Mouse (Mus musculus): ENCODE results near the gene Zmynd15.

Zmynd15 gene

DNA sequence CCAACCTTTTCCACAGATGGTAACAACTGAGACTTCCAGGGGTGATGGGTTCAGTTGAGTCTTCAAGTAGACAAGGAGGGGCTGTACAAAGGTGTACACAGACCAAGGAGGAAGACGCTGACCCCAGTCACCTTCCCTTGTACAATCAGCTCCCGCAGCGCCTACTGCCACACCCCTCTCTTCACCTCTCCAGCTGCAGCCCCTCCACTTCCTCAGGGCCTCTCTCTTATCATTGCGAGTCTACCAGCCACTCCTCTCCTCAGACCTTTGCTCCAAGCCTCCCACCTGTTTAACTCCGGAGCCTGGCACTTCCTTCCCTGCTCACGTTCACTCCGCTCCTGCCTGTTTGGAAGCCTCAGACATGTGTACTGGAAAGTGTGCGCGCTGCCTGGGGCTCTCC lies 45.7 kb downstream of the Zmynd15 start, which contains the start of gene Tm4sf5:
Gene Tm4sf5 (plus strand): TSS at position 275 of the 400 bp plus-strand sequence.
- DNase-seq (ENCODE audit: low spot score in 2 of 2): no peak

DNA sequence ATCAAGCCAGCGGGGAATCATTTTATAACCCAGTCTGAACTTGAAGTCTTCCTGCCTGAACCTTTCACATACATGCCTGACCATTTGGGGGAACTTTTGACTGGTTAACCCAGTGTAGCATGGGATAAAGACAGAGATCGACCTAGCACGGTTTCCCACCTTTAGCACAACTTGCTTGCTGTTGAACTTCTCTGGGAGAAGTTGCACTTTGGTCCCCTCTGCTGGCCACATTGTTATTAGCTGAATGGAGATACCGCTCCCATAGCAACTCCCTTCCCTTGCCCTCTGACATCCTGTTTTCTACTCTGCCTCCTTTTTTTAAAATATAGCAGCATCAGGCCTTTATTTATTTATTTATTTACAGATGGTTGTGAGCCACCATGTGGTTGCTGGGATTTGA lies 47.2 kb downstream of the Zmynd15 start:
- peak; percentile 68 to 82 for DNase-seq (ENCODE audit: low spot score in 2 of 2)

DNA sequence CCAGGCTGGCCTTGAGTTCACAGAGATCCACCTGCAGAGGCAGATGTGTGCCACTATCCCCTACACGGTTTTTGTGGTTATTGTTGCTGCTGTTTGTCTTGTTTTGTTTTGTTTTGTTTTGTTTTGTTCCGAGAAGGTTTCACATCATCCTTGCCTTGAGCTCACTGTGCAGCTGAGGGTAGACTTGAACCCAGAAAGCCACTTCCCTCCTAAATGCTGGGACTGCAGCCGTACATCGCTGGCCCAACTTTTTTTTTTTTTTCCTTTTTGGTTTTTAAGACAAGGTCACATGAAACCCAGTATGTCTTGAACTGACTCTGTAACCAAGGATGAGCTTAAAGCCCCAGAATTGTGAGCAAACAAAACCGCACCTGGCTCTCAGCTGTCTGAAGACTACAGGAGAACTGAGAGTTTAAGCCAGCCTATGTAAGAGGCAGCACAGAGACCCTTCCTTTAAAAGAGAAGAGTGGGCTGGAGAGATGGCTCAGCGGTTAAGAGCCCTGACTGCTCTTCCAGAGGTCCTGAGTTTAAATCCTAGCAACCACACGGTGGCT lies 47.8 kb downstream of the Zmynd15 start:
- DNase-seq (ENCODE audit: low spot score in 2 of 2): no peak

DNA sequence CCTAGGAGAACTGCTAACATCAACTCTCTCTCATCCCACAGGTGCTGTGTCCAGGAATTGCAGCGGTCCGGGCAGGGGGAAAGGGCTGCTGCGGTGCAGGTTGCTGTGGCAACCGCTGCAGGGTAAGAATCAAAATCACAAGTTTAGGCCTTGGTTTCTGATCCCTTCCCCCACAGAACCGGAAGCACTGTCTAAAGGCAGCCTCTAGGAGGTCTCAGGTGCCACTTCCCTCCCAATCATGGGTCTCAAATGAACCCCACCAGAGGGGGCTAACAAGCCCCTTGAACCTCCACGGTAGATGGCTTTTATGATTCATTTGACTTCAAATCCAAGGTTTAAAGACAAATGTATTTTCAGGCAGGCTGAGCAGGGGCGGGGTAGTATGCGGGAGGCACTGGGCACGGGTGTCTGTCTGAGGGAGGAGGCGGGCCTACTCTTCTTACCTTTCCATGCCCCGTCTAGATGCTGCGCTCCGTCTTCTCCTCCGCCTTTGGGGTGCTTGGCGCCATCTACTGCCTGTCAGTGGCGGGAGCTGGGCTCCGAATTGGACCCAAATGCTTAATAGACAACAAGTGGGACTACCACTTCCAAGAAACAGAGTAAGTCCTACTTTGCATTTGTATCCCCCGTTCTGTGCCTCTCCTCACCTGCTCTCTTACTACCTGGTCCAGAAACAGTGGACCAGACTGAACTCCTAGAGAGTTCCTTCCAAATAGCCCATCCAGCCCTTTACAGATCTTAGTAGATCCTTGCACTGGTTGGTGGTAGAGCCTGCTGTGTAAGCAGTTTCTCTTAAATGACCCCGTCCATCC lies 50.7 kb downstream of the Zmynd15 start:
- peak; percentile 39 to 68 for DNase-seq (ENCODE audit: low spot score in 2 of 2)

DNA sequence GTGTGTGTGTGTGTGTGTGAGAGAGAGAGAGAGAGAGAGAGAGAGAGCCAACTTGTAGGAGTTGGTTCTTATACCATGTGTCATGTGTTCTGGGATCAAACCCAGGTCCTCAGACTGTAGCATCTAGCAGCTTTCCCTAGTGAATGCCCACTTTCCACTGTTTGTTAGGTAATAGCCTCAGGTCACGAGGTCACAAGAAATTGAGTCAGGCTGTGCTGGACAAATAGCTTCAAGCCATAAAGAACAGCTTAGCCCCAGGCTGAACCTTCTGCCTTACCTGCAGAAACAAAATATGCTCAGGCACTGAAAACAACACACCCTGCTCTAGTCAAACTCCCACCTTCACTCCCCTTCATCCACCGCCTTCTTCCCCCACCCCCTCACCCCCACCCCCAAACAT lies 52.0 kb downstream of the Zmynd15 start:
- no peak for DNase-seq (ENCODE audit: low spot score in 2 of 2)

DNA sequence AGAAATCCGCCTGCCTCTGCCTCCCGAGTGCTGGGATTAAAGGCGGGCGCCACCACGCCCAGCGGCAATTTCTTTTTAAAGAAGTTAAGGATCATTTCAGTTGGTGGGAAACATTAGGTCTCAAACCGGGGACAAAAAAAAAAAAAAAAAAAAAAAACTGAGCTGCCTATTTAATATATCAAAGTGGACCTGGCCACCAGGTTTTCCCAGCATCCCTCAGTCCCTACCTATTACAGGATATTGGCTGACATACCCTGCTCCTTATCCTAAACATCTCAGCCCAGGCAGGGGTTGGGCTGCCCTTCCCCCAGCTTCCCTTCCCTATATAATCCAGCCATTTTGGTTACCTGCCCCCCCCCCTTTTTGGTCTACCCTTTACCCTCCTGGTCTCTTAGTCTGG lies 52.6 kb downstream of the Zmynd15 start:
- DNase-seq (ENCODE audit: low spot score in 2 of 2): no peak

DNA sequence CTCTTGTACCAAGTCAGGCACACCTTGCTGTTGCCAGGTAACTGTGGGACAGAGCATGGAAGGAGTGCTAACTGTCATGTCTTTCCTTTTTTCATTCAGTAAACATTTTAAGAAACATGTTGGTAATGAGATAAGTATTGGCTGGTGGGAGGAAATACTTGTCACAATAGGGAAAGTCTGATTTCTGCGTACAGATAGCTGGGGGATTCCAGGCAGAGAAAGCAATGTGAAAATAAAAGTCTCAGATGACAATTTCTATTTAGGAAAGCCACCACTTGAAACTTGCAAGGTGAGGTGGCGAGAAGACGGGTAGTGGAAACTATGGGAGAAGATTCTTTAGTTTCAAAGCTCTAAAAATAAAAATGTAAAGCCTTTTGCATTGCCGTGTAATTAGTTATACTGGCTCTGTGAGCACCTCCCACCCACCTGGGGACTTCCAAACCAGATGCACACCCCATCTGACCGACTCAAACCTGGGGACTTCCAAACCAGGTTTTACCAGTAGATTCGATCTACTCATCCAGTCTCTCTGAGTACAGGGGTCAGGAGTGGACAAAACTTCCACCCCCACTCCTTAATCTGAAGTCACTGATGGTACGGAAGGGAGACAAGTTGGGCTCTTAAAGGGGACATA lies 53.6 kb downstream of the Zmynd15 start:
- no peak for DNase-seq (ENCODE audit: low spot score in 2 of 2)

DNA sequence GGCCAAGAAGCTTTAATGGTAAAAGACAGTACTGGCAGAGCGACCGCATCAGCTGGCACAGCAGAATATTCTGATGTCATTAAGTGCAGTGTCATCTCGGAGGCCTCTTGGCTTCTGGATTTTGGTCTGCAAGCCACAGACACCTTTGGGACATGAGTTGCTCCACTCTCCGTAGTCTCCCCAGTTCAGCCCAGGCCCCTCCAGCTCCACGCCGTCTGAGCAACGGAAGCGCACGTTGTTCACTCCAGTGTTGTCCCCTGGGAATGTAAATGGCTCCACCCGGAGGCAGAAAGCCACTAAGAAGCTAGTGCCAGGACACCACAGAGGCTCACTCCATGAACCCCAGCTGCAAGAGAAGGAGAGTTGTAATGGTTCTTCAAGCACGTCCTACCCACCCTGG lies 54.3 kb downstream of the Zmynd15 start:
- DNase-seq (ENCODE audit: low spot score in 2 of 2): no peak

DNA sequence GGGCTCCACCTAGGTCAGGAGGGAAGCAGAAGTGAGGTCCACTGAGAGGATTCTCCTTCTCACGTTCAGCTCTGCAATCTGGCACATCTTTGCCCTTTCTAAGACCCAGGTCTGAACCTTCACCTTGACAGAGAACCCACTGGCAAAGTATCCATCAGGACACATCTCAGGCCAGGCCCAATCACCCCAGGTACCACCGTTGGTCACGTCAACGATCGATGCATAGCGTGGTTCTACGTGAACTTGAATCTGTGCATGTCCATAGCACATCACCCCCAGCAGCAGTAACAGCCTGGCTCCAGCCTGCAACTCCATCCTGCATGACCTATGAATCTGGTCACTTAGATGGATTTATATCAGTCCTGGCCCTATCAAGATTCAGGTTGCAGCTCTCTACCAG lies 55.1 kb downstream of the Zmynd15 start, which contains the start of gene Vmo1:
Gene Vmo1 (minus strand): TSS at position 329 of the 400 bp plus-strand sequence.
- DNase-seq (ENCODE audit: low spot score in 2 of 2): no peak

Measured in spleen, postnatal 4 days (tissue).